8 mouse cellular contexts compared by ENCODE assay signal in genomic region chr6:144780608-144781285, GRCm38 (mm10). TPM values are rescaled to one million over a fixed set of nuclear protein-coding genes. Genes with fewer than 3 reads are reported as not detected.
DNase-seq lines count a peak whose midpoint lies in the region; ATAC-seq and TF ChIP-seq lines count a peak whose summit lies in the region.

No protein-coding gene starts in this region.

- peaks cover 13% of the 10 kb centered on the region for H3K27me3 ChIP-seq in spleen, adult 2 months (ENCODE audit: control insufficient read depth, insufficient read depth, low read length)
- H3K27me3 ChIP-seq in heart, embryonic 13.5 days (replicated peaks) = peaks cover 68% of the 10 kb centered on the region
- H3K27me3 ChIP-seq in liver, embryonic 13.5 days = peaks cover 39% of the 10 kb centered on the region
- H3K27me3 ChIP-seq in neural tube, embryonic 14.5 days (ENCODE audit: control insufficient read depth, insufficient read depth, low read length) = no peaks in the 10 kb centered on the region

- ATAC-seq in heart, embryonic 13.5 days (ENCODE audit: extremely low read depth, insufficient number of reproducible peaks, low FRiP score, low TSS enrichment) = no peak
- no peak for ATAC-seq in liver, embryonic 13.5 days (ENCODE audit: low read depth)
- ATAC-seq in neural tube, embryonic 14.5 days (ENCODE audit: low read depth) = no peak

- H3K9ac ChIP-seq in heart, embryonic 13.5 days = peak overlapping the region; percentile 86
- H3K9ac ChIP-seq in liver, embryonic 13.5 days = peak overlapping the region; percentile 64; the same call in 1 of the 2 replicates
- no peak overlapping the region for H3K9ac ChIP-seq in neural tube, embryonic 14.5 days (replicated peaks; ENCODE audit: low read depth, low read length)

- no peaks in the 10 kb centered on the region for H3K9me3 ChIP-seq in heart, embryonic 13.5 days
- no peaks in the 10 kb centered on the region for H3K9me3 ChIP-seq in liver, embryonic 13.5 days (replicated peaks)
- no peaks in the 10 kb centered on the region for H3K9me3 ChIP-seq in neural tube, embryonic 14.5 days (ENCODE audit: control insufficient read depth, low read length)

- no peaks in the 10 kb centered on the region for H3K36me3 ChIP-seq in spleen, adult 2 months (ENCODE audit: control insufficient read depth, insufficient read depth, low read length)
- no peaks in the 10 kb centered on the region for H3K36me3 ChIP-seq in heart, embryonic 13.5 days
- H3K36me3 ChIP-seq in liver, embryonic 13.5 days = no peaks in the 10 kb centered on the region
- no peaks in the 10 kb centered on the region for H3K36me3 ChIP-seq in neural tube, embryonic 14.5 days (ENCODE audit: control insufficient read depth, insufficient read depth, low read length)

- no peak for DNase-seq in spleen, adult 2 months (ENCODE audit: low read depth in 1 of 2, low spot score in 2 of 2)
- DNase-seq in spleen, adult 12 weeks (ENCODE audit: low spot score) = no peak
- no peak for DNase-seq in liver, embryonic 13.5 days
- no peak for DNase-seq in spleen, postnatal 10 days (ENCODE audit: low spot score in 2 of 2)
- DNase-seq in c-Kit-positive CD71-positive TER-119-positive erythroid progenitor cells, embryonic 14.5 days (ENCODE audit: low spot score) = no peak
- no peak for DNase-seq in urinary bladder, postnatal 14 days (ENCODE audit: low spot score)

- 47% methylated on average over 9 of the region's 9 CpGs for WGBS in spleen, adult 2 months
- 25% methylated on average over 9 of the region's 9 CpGs for WGBS in heart, embryonic 13.5 days
- WGBS in liver, embryonic 13.5 days (ENCODE audit: insufficient replicate concordance) = 19% methylated on average over 8 of the region's 9 CpGs
- 17% methylated on average over 9 of the region's 9 CpGs for WGBS in neural tube, embryonic 14.5 days

- peak overlapping the region; percentile 94 for H3K4me2 ChIP-seq in heart, embryonic 13.5 days
- peak overlapping the region; percentile 69 for H3K4me2 ChIP-seq in liver, embryonic 13.5 days
- H3K4me2 ChIP-seq in neural tube, embryonic 14.5 days (ENCODE audit: low read depth, low read length) = peak overlapping the region; percentile 90

- H3K4me3 ChIP-seq in spleen, adult 2 months (ENCODE audit: extremely low read depth, insufficient read depth, insufficient read length) = peak overlapping the region; percentile 92
- peak overlapping the region; percentile 81 for H3K4me3 ChIP-seq in heart, embryonic 13.5 days
- peak overlapping the region; percentile 64 for H3K4me3 ChIP-seq in liver, embryonic 13.5 days (replicated peaks)
- peak overlapping the region; percentile 72 for H3K4me3 ChIP-seq in neural tube, embryonic 14.5 days (ENCODE audit: low read depth, low read length)

- peaks cover 3% of the 10 kb centered on the region; the same call in 1 of the 2 replicates for H3K4me1 ChIP-seq in spleen, adult 2 months (ENCODE audit: control insufficient read depth, insufficient read depth, insufficient read length)
- H3K4me1 ChIP-seq in heart, embryonic 13.5 days = peaks cover 20% of the 10 kb centered on the region
- peaks cover 3% of the 10 kb centered on the region; the same call in 1 of the 2 replicates for H3K4me1 ChIP-seq in liver, embryonic 13.5 days (replicated peaks)
- H3K4me1 ChIP-seq in neural tube, embryonic 14.5 days (ENCODE audit: control insufficient read depth, insufficient read depth, low read length) = peaks cover 3% of the 10 kb centered on the region; the same call in 1 of the 2 replicates

- peak overlapping the region; percentile 67 for H3K27ac ChIP-seq in spleen, adult 2 months (ENCODE audit: insufficient read depth, low read length)
- peak overlapping the region; percentile 61 for H3K27ac ChIP-seq in heart, embryonic 13.5 days (replicated peaks)
- peak overlapping the region; percentile 69 for H3K27ac ChIP-seq in liver, embryonic 13.5 days
- H3K27ac ChIP-seq in neural tube, embryonic 14.5 days (ENCODE audit: low read depth, low read length) = no peak overlapping the region

- no peak for TF ChIP-seq POLR2A in spleen, adult 2 months (IDR thresholded peaks at IDR 0.05; ENCODE audit: low read depth, low read length)

- TF ChIP-seq CTCF in spleen, adult 2 months (IDR thresholded peaks at IDR 0.05; ENCODE audit: extremely low read depth, insufficient read depth, insufficient read length, insufficient replicate concordance) = no peak

RNA-seq across cellular contexts. Expression of gene Sox5, which starts 1.0 kb away (rescaled TPM):
- polyA plus RNA-seq in spleen, adult 2 months (2012; rRNA removed) = 1.7 and 2.5 TPM in 2 replicates
- 11.2 and 12.1 TPM in 2 replicates for polyA plus RNA-seq in heart, embryonic 13.5 days (2015; fragmentation: Nextera tagmentation; extraction: Ambion mirVana)
- 4.9 and 5.9 TPM in 2 replicates for polyA plus RNA-seq in liver, embryonic 13.5 days (2015; fragmentation: Nextera tagmentation; extraction: Ambion mirVana)
- 28.2 and 34.6 TPM in 2 replicates for polyA plus RNA-seq in neural tube, embryonic 14.5 days (2014; fragmentation: Nextera tagmentation; extraction: Ambion mirVana)
